Mouse (Mus musculus) kidney, embryonic 15.5 days (tissue): ENCODE measurements around the gene Sorcs3. TPM values are rescaled to one million over a fixed set of nuclear protein-coding genes. Genes with fewer than 3 reads are reported as not detected.

Experiments
- ATAC-seq: fragments of 200-750 bp; cut with Nextera tagmentation; replicated peaks from 2 replicates; pipeline ENCODE4 v1.8.0; 2017; ENCODE audit warnings: moderate TSS enrichment; ENCODE audit not compliant: low FRiP score
- H3K27ac ChIP-seq: fragments of 300-500 bp; sonication (generic); 2 replicates; pipeline ENCODE4 v1.5.1; 2015; ENCODE audit warnings: mild to moderate bottlenecking, inconsistent platforms
- H3K27me3 ChIP-seq: fragments of 300-500 bp; sonication (generic); 2 replicates; pipeline ENCODE4 v1.6.1; 2015; ENCODE audit warnings: inconsistent platforms
- H3K36me3 ChIP-seq: fragments of 300-500 bp; sonication (generic); 2 replicates; pipeline ENCODE4 v1.6.1; 2015; ENCODE audit warnings: inconsistent platforms
- H3K4me1 ChIP-seq: fragments of 300-500 bp; sonication (generic); 2 replicates; pipeline ENCODE4 v1.6.1; 2015; ENCODE audit warnings: inconsistent platforms
- H3K4me2 ChIP-seq: fragments of 300-500 bp; sonication (generic); 2 replicates; pipeline ENCODE4 v1.6.1; 2015; ENCODE audit warnings: moderate library complexity, mild to moderate bottlenecking, inconsistent platforms
- H3K4me3 ChIP-seq: fragments of 300-500 bp; sonication (generic); replicated peaks from 2 replicates; pipeline ENCODE4 v1.5.1; 2015; ENCODE audit warnings: mild to moderate bottlenecking, inconsistent platforms
- H3K9ac ChIP-seq: fragments of 300-500 bp; sonication (generic); 2 replicates; pipeline ENCODE4 v1.6.1; 2015; ENCODE audit warnings: mild to moderate bottlenecking, inconsistent platforms
- H3K9me3 ChIP-seq: fragments of 300-500 bp; sonication (generic); replicated peaks from 2 replicates; pipeline ENCODE4 v1.6.1; 2016; ENCODE audit warnings: inconsistent platforms
- WGBS: fragments of 180-500 bp; shearing (Covaris S2); methylation state at CpG from one replicate; pipeline ENCODE4 v1.1.7; 2015; ENCODE audit warnings: mixed read lengths; 5-methylcytosine and 5-hydroxymethylcytosine counted together
- polyA plus RNA-seq: library from polyadenylated mRNA; unstranded; fragments of >200 nt; fragmentation: Nextera tagmentation; extraction: Ambion mirVana; gene quantifications from 2 replicates; pipeline ENCODE4 v1.2.1, GENCODE M21; 2015

Sorcs3 gene
- polyA plus RNA-seq, 1 experiment from 2014 or later, result 1.1 TPM

- H3K4me3 ChIP-seq, result no peak overlapping the region
- ATAC-seq, result no peak
- no peaks in the 10 kb centered on the region for H3K9me3 ChIP-seq
- no peak overlapping the region for H3K27ac ChIP-seq
- 73% methylated on average over 2 of the region's 2 CpGs for WGBS
- H3K27me3 ChIP-seq, result no peaks in the 10 kb centered on the region
- H3K9ac ChIP-seq, result no peak overlapping the region
- H3K4me2 ChIP-seq, result no peak overlapping the region
- H3K4me1 ChIP-seq, result no peaks in the 10 kb centered on the region
- H3K36me3 ChIP-seq, result no peaks in the 10 kb centered on the region
Observed at GRCm38 (mm10) chr19:48478864-48479263, 273.0 kb downstream of the Sorcs3 start.

DNA sequence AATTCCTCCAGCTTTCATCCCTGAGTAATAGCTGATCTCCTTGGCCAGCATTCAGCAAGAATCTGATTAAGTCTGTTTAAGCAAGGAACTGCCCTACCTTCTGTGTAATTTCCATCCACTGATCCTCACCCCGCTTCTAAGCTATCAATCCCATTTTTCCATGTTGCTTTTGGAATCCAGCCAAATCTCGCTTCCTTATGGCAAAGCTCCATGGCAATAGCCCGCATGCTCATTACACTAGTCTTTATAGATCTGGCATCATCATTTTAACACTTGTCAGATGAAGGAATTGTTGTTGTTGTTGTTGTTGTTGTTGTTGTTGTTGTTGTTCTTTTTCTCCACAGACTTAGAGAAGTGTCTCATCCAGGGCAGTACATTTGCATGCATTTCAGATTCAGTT lies 277.1 kb downstream of the Sorcs3 start:
- WGBS, result 35% methylated on average over 3 of the region's 3 CpGs
- Histone ChIP-seq H3K27me3 (no peaks in the 10 kb centered on the region), H3K4me3 (no peak overlapping the region), H3K9ac (no peak overlapping the region), H3K4me1 (no peaks in the 10 kb centered on the region), H3K4me2 (no peak overlapping the region), H3K27ac (no peak overlapping the region), H3K36me3 (no peaks in the 10 kb centered on the region), H3K9me3 (no peaks in the 10 kb centered on the region)
- ATAC-seq, result no peak

GRCm38 (mm10) chr19:48491111-48491510 lies 285.3 kb downstream of the Sorcs3 start:
- WGBS, result 35% methylated on average over 3 of the region's 3 CpGs
- Histone ChIP-seq H3K27ac (no peak overlapping the region), H3K9ac (no peak overlapping the region), H3K4me3 (no peak overlapping the region), H3K27me3 (no peaks in the 10 kb centered on the region), H3K9me3 (no peaks in the 10 kb centered on the region), H3K36me3 (no peaks in the 10 kb centered on the region), H3K4me1 (no peaks in the 10 kb centered on the region), H3K4me2 (no peak overlapping the region)
- no peak for ATAC-seq

GRCm38 (mm10) chr19:48503896-48504620 lies 298.2 kb downstream of the Sorcs3 start:
- 42% methylated on average over 2 of the region's 2 CpGs for WGBS
- Histone ChIP-seq H3K36me3 (no peaks in the 10 kb centered on the region), H3K27me3 (no peaks in the 10 kb centered on the region), H3K4me1 (0 out of 2 replicates have a peak, but pooled peaks cover 5% of the 10 kb centered on the region), H3K27ac (no peak overlapping the region), H3K9ac (no peak overlapping the region), H3K4me3 (no peak overlapping the region), H3K4me2 (no peak overlapping the region), H3K9me3 (no peaks in the 10 kb centered on the region)
- no peak for ATAC-seq

DNA sequence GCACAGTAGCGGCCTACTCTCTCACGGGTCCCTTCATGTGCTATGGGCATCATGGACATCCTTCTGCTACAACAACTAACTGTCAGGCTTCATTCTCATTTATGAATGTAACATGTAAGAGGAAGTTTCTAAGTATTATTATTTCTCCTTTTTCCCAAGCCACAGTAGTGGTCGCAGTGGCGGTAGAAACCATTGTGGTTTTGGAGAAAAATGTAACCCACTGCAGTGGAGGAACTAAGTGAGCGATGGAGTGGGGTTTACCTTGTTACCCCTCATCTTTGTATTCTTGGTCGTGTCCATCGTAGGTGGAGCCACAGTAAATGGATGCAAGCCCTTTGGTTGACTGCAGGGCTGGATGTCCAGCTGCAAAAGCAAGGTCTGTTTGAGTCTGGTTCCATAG lies 318.0 kb downstream of the Sorcs3 start:
- no peak overlapping the region for H3K27ac ChIP-seq
- H3K4me2 ChIP-seq, result no peak overlapping the region
- H3K27me3 ChIP-seq, result no peaks in the 10 kb centered on the region
- no peak for ATAC-seq
- no peak overlapping the region for H3K4me3 ChIP-seq
- no peaks in the 10 kb centered on the region for H3K9me3 ChIP-seq
- H3K36me3 ChIP-seq, result no peaks in the 10 kb centered on the region
- WGBS, result 92% methylated on average over 7 of the region's 7 CpGs
- H3K9ac ChIP-seq, result no peak overlapping the region
- 0 out of 2 replicates have a peak, but pooled peaks cover 3% of the 10 kb centered on the region for H3K4me1 ChIP-seq

- H3K4me3 ChIP-seq, result no peak overlapping the region
- H3K9me3 ChIP-seq, result no peaks in the 10 kb centered on the region
- no peak; the same call in 1 of the 2 replicates for ATAC-seq
- WGBS, result 17% methylated on average over 9 of the region's 9 CpGs
- no peak overlapping the region for H3K4me2 ChIP-seq
- no peak overlapping the region for H3K9ac ChIP-seq
- no peak overlapping the region for H3K27ac ChIP-seq
- no peaks in the 10 kb centered on the region for H3K36me3 ChIP-seq
- H3K4me1 ChIP-seq, result 0 out of 2 replicates have a peak, but pooled peaks cover 3% of the 10 kb centered on the region
- no peaks in the 10 kb centered on the region for H3K27me3 ChIP-seq
Observed at GRCm38 (mm10) chr19:48524527-48525214, 318.8 kb downstream of the Sorcs3 start.

- Histone ChIP-seq H3K4me1 (no peaks in the 10 kb centered on the region), H3K27me3 (no peaks in the 10 kb centered on the region), H3K9ac (no peak overlapping the region), H3K36me3 (no peaks in the 10 kb centered on the region), H3K27ac (no peak overlapping the region), H3K9me3 (no peaks in the 10 kb centered on the region), H3K4me2 (no peak overlapping the region), H3K4me3 (no peak overlapping the region)
- 59% methylated on average over 4 of the region's 4 CpGs for WGBS
- no peak for ATAC-seq
Observed at GRCm38 (mm10) chr19:48533582-48533981, 327.8 kb downstream of the Sorcs3 start.

DNA sequence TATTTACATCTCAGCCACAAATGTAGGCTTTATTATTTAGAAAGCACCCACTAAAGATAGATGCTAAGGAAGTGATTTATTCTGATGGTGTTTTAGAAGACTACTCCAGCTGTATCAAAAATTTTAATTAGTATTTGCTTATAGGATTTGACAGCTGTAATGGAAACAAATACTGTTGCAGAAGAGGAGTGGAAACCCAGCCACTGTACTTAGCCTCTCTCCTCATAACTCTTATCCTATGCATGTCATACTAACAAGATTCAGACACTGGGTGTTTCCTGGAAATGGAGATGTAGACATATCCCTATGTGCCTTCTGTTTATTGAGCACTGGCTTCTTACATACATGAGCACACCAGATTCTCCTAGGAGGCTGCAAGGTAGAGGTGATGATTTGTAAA lies 338.5 kb downstream of the Sorcs3 start:
- Histone ChIP-seq H3K27ac (no peak overlapping the region), H3K4me3 (no peak overlapping the region), H3K36me3 (no peaks in the 10 kb centered on the region), H3K4me2 (no peak overlapping the region), H3K9ac (no peak overlapping the region), H3K27me3 (no peaks in the 10 kb centered on the region), H3K4me1 (no peaks in the 10 kb centered on the region), H3K9me3 (no peaks in the 10 kb centered on the region)
- ATAC-seq, result no peak

- no peak overlapping the region for H3K9ac ChIP-seq
- no peak for ATAC-seq
- H3K27me3 ChIP-seq, result no peaks in the 10 kb centered on the region
- H3K4me2 ChIP-seq, result no peak overlapping the region
- H3K27ac ChIP-seq, result no peak overlapping the region
- 88% methylated on average over 7 of the region's 7 CpGs for WGBS
- no peak overlapping the region for H3K4me3 ChIP-seq
- no peaks in the 10 kb centered on the region for H3K4me1 ChIP-seq
- H3K9me3 ChIP-seq, result no peaks in the 10 kb centered on the region
- H3K36me3 ChIP-seq, result no peaks in the 10 kb centered on the region
Observed at GRCm38 (mm10) chr19:48545421-48546132, 339.8 kb downstream of the Sorcs3 start.

DNA sequence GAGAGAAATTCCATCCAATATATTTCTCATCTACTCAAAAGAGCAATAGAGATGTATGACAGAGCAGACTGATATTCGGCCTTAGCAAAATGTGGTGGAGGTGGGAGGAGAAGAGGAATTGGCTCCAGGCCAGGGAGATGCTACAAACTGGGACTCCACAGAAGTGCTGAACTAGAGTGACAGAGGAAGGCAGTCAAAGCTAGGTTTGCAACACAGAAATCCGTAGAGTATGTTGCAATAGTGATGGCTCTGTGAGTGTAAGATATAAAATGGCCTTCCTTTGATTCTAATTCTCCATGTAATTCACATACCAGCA lies 340.3 kb downstream of the Sorcs3 start:
- Histone ChIP-seq H3K4me1 (no peaks in the 10 kb centered on the region), H3K9ac (no peak overlapping the region), H3K36me3 (no peaks in the 10 kb centered on the region), H3K9me3 (no peaks in the 10 kb centered on the region), H3K27ac (no peak overlapping the region), H3K4me3 (no peak overlapping the region), H3K4me2 (no peak overlapping the region), H3K27me3 (no peaks in the 10 kb centered on the region)
- 79% methylated on average over 2 of the region's 2 CpGs for WGBS
- ATAC-seq, result no peak

- no peaks in the 10 kb centered on the region for H3K9me3 ChIP-seq
Observed at GRCm38 (mm10) chr19:48548143-48548881, 342.5 kb downstream of the Sorcs3 start.

GRCm38 (mm10) chr19:48559432-48559831 lies 353.6 kb downstream of the Sorcs3 start:
- no peaks in the 10 kb centered on the region for H3K36me3 ChIP-seq
- H3K27me3 ChIP-seq, result no peaks in the 10 kb centered on the region
- no peak overlapping the region for H3K4me2 ChIP-seq
- WGBS, result 39% methylated on average over 2 of the region's 2 CpGs
- H3K27ac ChIP-seq, result no peak overlapping the region
- H3K9me3 ChIP-seq, result no peaks in the 10 kb centered on the region
- H3K9ac ChIP-seq, result no peak overlapping the region
- no peaks in the 10 kb centered on the region for H3K4me1 ChIP-seq
- no peak for ATAC-seq
- H3K4me3 ChIP-seq, result no peak overlapping the region

More at GRCm38 (mm10) chr19:48548143-48548881, 342.5 kb downstream of the Sorcs3 start:
- no peak overlapping the region for H3K9ac ChIP-seq
- H3K27ac ChIP-seq, result no peak overlapping the region
- no peaks in the 10 kb centered on the region for H3K4me1 ChIP-seq
- ATAC-seq, result no peak
- no peaks in the 10 kb centered on the region for H3K36me3 ChIP-seq
- H3K27me3 ChIP-seq, result no peaks in the 10 kb centered on the region
- H3K4me2 ChIP-seq, result no peak overlapping the region
- no peak overlapping the region for H3K4me3 ChIP-seq
- 56% methylated on average over 9 of the region's 9 CpGs for WGBS
